Mouse (Mus musculus): ENCODE measurements around the gene Stxbp4. TPM values are rescaled to one million over a fixed set of nuclear protein-coding genes. Genes with fewer than 3 reads are reported as not detected.
A peak's percentile ranks its signal among the peaks of the same experiment; 100 is the strongest.

The Stxbp4 gene
- polyA plus RNA-seq, 1 experiment from 2014 or later = 41.0 TPM

DNA sequence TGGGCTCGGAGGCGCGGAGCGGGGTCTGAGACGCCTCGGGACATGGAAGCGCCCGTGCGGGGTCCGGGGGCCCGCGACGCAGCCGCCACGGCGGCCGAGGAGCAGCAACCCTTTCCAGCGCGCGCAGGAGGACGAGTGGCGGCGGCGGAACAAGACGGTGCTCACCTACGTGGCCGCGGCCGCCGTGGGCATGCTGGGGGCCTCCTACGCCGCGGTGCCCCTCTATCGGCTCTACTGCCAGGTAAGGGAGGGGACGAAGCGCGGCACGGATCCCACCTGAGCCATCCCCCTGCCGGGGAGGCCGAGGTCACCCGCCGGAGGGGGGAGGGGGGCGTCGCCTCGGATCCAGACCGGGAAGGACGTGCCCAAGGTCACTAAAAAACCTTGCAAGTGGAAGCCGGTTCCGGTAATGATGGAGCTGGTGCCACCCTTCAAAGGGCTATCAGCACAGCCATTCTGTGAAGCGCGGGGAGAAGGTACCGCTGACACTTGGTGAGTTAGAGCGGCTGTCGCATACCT, 487 bp upstream of the Stxbp4 start:
- under 1% methylated on average over 53 of the region's 54 CpGs for WGBS
- no peak; the same call in 1 of the 2 replicates for ATAC-seq (ENCODE audit: low FRiP score)
- Histone ChIP-seq H3K9ac (peak overlapping the region; percentile 97), H3K36me3 (replicated peaks) (peaks cover 17% of the 10 kb centered on the region), H3K27me3 (no peaks in the 10 kb centered on the region), H3K9me3 (no peaks in the 10 kb centered on the region), H3K4me1 (peaks cover 20% of the 10 kb centered on the region), H3K4me3 (replicated peaks) (peak overlapping the region; percentile 98), H3K27ac (peak overlapping the region; percentile 94), H3K4me2 (peak overlapping the region; percentile 64)

DNA sequence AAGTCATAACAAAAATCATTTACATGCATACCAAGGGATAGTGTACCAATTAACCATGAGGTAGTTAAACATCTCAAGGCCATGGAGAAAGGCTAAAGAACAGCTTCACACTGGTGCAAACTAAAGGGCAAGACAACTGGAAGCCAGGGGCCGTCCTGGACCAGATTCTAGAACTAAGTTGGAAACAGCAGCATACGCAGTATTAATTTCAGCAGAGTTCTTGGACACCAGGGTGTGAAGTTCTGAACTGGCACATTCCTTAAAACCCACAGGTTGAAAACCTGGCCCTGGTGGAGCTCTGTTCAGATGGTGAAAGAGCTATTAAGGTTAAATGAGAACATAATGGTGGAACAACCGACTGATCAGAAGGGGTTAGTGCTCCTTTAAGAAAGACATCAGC, 3.2 kb downstream of the Stxbp4 start:
- Histone ChIP-seq H3K4me1 (peaks cover 16% of the 10 kb centered on the region), H3K9me3 (no peaks in the 10 kb centered on the region), H3K4me3 (replicated peaks) (no peak overlapping the region), H3K27me3 (no peaks in the 10 kb centered on the region), H3K36me3 (replicated peaks) (peaks cover 3% of the 10 kb centered on the region; the same call in 1 of the 2 replicates), H3K9ac (no peak overlapping the region), H3K27ac (no peak overlapping the region), H3K4me2 (no peak overlapping the region)
- 90% methylated on average over 3 of the region's 3 CpGs for WGBS
- no peak for ATAC-seq (ENCODE audit: low FRiP score)

DNA sequence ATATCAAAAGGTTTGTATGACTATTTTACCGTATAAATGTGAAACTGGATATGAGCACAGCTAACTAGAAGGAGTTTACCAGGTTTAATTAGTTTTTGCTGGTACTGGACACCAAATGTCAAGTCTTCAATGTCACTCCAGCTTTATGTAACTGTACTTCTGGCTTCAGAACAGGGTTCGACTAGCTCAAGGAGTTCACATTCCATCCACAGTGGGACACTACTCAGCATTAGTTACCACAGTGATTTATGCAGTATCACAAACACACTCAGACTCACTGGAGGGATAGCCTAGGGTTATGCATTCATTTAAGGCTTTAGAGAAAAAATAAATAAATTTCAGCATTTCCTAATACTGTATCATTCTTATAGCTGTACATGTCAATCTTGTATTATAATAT, 5.4 kb downstream of the Stxbp4 start:
- Histone ChIP-seq H3K4me3 (replicated peaks) (no peak overlapping the region), H3K4me2 (no peak overlapping the region), H3K27me3 (no peaks in the 10 kb centered on the region), H3K9me3 (no peaks in the 10 kb centered on the region), H3K36me3 (replicated peaks) (peaks cover 3% of the 10 kb centered on the region; the same call in 1 of the 2 replicates), H3K4me1 (peaks cover 14% of the 10 kb centered on the region), H3K27ac (no peak overlapping the region), H3K9ac (no peak overlapping the region)
- ATAC-seq (ENCODE audit: low FRiP score) = no peak
- 85% methylated on average over 2 of the region's 2 CpGs for WGBS

DNA sequence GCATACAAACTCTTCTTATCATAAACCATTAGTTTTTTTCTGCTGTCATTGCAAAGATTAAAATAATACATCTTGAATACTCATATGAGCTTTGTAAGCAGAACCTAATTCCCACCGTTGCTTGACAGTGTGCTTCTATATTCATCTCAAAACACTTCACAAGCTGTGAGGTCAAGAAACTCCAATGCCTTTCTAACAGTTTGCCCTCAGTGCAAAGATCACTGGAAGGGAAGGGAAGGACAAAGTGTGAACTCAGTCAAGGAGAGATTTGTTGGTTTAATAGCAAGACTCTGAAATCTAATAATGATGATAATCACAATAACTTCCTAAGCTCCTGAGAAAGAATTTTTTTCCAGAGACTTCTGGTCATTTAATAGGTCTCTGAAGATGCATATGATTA, 10.1 kb downstream of the Stxbp4 start:
- H3K27ac ChIP-seq = no peak overlapping the region
- H3K36me3 ChIP-seq (replicated peaks) = 0 out of 2 replicates have a peak, but pooled peaks cover 3% of the 10 kb centered on the region
- H3K4me2 ChIP-seq = no peak overlapping the region
- H3K4me3 ChIP-seq (replicated peaks) = no peak overlapping the region
- no peak for ATAC-seq (ENCODE audit: low FRiP score)
- 88% methylated on average over 1 of the region's 1 CpGs for WGBS
- H3K9me3 ChIP-seq = no peaks in the 10 kb centered on the region
- no peak overlapping the region for H3K9ac ChIP-seq
- H3K4me1 ChIP-seq = no peaks in the 10 kb centered on the region
- no peaks in the 10 kb centered on the region for H3K27me3 ChIP-seq

DNA sequence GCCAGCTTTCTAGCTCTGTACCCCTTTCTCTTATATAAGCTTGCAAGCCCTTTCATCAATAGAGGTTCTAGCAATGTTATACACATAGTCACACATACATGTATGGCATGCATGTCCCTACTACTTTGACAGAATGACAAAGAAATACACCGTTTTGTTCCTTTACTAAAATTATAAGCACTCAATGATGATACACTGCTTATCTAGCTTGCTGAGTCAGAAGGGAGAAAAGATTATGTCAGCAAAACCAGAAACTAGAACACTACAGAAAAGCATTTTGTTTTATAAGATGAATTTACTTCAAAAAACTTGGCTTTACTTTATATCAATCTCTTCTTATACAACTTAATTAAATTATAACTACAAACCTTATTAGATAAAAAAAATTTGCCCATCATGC, 12.7 kb downstream of the Stxbp4 start:
- no peak for ATAC-seq (ENCODE audit: low FRiP score)
- Histone ChIP-seq H3K4me1 (no peaks in the 10 kb centered on the region), H3K9ac (no peak overlapping the region), H3K4me3 (replicated peaks) (no peak overlapping the region), H3K27ac (no peak overlapping the region), H3K36me3 (replicated peaks) (peaks cover 8% of the 10 kb centered on the region; the same call in 1 of the 2 replicates), H3K27me3 (no peaks in the 10 kb centered on the region), H3K9me3 (no peaks in the 10 kb centered on the region), H3K4me2 (no peak overlapping the region)
- 98% methylated on average over 1 of the region's 1 CpGs for WGBS

DNA sequence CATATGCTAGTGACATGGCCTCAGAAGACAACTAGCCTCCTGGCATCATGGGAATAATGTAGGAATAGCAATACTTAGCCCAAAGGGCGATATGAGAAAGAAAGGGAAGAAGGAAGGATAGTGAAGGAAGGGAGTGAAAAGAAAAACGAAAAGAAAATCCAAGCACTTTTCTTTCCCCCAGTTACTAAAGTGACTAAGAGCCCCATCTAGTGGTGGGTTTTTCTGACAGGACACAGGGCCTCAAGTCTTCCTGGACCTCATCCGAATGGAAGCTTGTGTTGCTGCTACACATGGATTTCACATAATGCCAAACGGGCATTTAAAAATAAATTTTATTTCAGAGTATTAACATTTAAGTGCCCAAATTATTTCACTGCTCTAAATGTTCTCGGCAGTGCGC, 14.4 kb downstream of the Stxbp4 start:
- Histone ChIP-seq H3K9ac (no peak overlapping the region), H3K27ac (no peak overlapping the region), H3K9me3 (no peaks in the 10 kb centered on the region), H3K4me2 (no peak overlapping the region), H3K27me3 (no peaks in the 10 kb centered on the region), H3K4me3 (replicated peaks) (no peak overlapping the region), H3K4me1 (no peaks in the 10 kb centered on the region), H3K36me3 (replicated peaks) (peaks cover 8% of the 10 kb centered on the region)
- no peak for ATAC-seq (ENCODE audit: low FRiP score)
- 58% methylated on average over 6 of the region's 6 CpGs for WGBS

DNA sequence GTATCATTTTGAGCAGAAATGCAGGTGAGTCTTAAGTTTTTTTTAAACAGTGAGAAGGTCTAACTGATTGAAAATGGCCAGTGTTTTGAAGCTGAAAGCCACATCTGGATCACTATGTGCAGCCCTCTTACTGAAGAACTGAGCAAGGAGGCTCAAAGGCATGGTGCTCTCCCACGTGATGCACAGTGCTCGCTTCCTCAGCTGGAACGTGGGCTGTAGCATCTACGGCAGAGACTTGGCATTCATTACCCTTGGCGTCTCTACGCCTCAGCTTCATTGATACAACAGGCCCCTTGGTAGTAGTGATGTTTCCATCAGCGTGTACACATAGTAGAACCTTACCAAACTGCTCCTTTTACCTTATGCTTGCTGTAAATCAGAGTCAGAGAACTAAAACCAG, 15.4 kb downstream of the Stxbp4 start:
- Histone ChIP-seq H3K4me2 (no peak overlapping the region), H3K4me3 (replicated peaks) (no peak overlapping the region), H3K9me3 (no peaks in the 10 kb centered on the region), H3K27ac (no peak overlapping the region), H3K9ac (no peak overlapping the region), H3K4me1 (no peaks in the 10 kb centered on the region), H3K27me3 (no peaks in the 10 kb centered on the region), H3K36me3 (replicated peaks) (peaks cover 10% of the 10 kb centered on the region)
- WGBS = 95% methylated on average over 7 of the region's 7 CpGs
- ATAC-seq (ENCODE audit: low FRiP score) = no peak

DNA sequence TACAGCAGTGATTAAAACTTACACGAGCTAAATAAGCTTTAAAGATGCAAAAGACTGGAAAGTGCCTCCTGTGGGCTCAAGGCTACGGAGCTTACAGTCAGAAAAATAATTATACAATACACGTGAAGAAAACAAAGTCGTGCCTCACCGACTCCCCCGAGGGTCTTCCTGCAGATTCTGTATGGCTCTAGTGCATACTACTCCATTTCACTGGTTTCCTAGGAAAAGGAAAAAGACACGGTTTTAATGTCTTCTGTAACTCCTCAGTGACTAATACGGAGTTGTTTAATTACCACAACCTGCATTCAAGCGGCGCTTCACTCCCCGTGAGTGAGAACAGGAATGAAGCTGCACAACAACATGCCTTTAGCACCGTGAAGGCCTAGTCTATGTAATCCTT, 15.8 kb downstream of the Stxbp4 start:
- no peak overlapping the region for H3K9ac ChIP-seq
- peaks cover 10% of the 10 kb centered on the region for H3K36me3 ChIP-seq (replicated peaks)
- H3K4me1 ChIP-seq = no peaks in the 10 kb centered on the region
- no peaks in the 10 kb centered on the region for H3K27me3 ChIP-seq
- no peak for ATAC-seq (ENCODE audit: low FRiP score)
- H3K4me3 ChIP-seq (replicated peaks) = no peak overlapping the region
- H3K4me2 ChIP-seq = no peak overlapping the region
- no peak overlapping the region for H3K27ac ChIP-seq
- 90% methylated on average over 12 of the region's 12 CpGs for WGBS
- H3K9me3 ChIP-seq = no peaks in the 10 kb centered on the region

DNA sequence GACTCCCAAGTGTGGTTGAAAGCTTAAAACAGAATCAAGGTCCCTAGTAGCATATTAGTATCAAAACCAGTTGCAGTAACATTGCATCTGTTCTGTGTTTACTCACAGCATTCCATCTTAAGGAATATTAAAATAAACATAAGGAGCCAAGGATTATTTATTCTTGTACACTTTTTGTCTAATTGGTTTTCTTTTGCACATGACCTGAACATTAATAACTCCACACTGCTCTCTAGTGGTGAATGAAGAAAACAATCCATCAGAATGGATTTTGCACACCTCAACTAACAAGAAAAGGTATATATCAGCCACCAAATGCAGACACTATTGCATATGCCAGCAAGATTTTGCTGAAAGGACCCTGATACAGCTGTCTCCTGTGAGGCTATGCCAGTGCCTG, 21.5 kb downstream of the Stxbp4 start:
- Histone ChIP-seq H3K4me1 (no peaks in the 10 kb centered on the region), H3K9ac (no peak overlapping the region), H3K4me2 (no peak overlapping the region), H3K4me3 (replicated peaks) (no peak overlapping the region), H3K9me3 (no peaks in the 10 kb centered on the region), H3K27ac (no peak overlapping the region), H3K27me3 (no peaks in the 10 kb centered on the region), H3K36me3 (replicated peaks) (peaks cover 19% of the 10 kb centered on the region)
- ATAC-seq (ENCODE audit: low FRiP score) = no peak

DNA sequence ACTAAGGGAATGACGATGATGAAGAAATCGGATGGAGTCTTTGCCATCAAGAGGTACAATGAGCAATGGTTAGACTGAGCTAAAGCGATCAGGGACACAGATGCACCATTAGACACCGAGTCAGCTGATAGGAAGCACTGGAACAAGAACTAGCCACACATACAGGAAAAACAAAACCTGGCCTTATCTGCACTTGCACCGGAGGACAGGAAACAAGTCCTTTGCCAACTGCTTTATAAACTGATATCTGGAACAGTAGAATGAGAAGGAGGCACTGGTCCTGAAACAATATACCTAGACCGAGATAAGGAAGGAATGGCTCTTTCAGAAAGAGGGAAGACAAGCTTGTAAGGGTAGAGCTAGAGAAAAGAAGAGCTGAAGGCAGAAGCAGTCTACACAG, 23.1 kb downstream of the Stxbp4 start:
- no peak overlapping the region for H3K27ac ChIP-seq
- peaks cover 16% of the 10 kb centered on the region for H3K36me3 ChIP-seq (replicated peaks)
- H3K27me3 ChIP-seq = no peaks in the 10 kb centered on the region
- no peak overlapping the region for H3K4me3 ChIP-seq (replicated peaks)
- ATAC-seq (ENCODE audit: low FRiP score) = no peak
- WGBS = 92% methylated on average over 6 of the region's 6 CpGs
- H3K9me3 ChIP-seq = no peaks in the 10 kb centered on the region
- no peaks in the 10 kb centered on the region for H3K4me1 ChIP-seq
- no peak overlapping the region for H3K4me2 ChIP-seq
- H3K9ac ChIP-seq = no peak overlapping the region

DNA sequence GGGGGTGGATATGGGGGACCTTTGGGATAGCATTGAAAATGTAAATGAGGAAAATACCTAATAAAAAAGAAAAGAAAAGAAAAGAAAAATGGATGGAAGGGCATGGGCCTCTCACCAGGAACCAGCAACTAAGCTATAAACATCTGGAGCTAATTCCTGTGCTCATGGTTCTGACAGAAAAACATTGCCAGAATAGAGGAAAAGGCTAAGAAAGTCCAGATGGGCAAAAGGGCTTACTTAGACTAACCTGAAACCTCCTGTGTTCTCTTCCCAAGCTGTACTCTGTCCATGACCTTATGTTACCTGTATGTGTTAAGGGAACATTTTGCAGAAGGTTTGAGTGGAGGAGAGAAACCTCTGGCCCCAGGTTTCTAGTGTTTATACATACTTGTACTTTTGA, 25.8 kb downstream of the Stxbp4 start:
- Histone ChIP-seq H3K36me3 (replicated peaks) (peaks cover 20% of the 10 kb centered on the region; the same call in 1 of the 2 replicates), H3K27me3 (no peaks in the 10 kb centered on the region)
- no peak for ATAC-seq (ENCODE audit: low FRiP score)

DNA sequence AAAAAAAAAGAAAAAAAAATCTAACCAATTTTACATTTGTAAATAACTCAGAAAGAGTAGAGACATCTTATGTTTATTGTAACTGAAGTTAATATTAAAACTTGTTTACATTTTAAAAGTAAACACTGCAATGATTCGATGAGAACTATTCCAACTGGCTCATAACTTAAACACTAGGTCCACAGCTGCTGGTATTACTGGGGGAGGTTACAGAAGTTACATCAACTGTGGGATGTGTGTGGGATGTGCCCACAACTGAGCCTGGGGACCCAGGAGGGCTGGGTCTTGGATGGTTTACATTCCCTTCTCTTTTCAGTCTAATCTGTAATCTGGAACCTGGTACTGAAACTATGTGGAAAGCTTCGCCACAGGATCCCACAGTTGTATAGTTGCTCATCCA, 34.8 kb downstream of the Stxbp4 start:
- H3K4me3 ChIP-seq (replicated peaks) = no peak overlapping the region
- no peak overlapping the region for H3K4me2 ChIP-seq
- H3K9ac ChIP-seq = no peak overlapping the region
- H3K27ac ChIP-seq = no peak overlapping the region
- ATAC-seq (ENCODE audit: low FRiP score) = no peak
- H3K36me3 ChIP-seq (replicated peaks) = peaks cover 47% of the 10 kb centered on the region
- H3K9me3 ChIP-seq = no peaks in the 10 kb centered on the region
- no peaks in the 10 kb centered on the region for H3K27me3 ChIP-seq
- 94% methylated on average over 2 of the region's 2 CpGs for WGBS
- H3K4me1 ChIP-seq = no peaks in the 10 kb centered on the region

More for the DNA sequence above, 25.8 kb downstream of the Stxbp4 start:
- H3K27ac ChIP-seq = no peak overlapping the region
- H3K4me3 ChIP-seq (replicated peaks) = no peak overlapping the region
- no peak overlapping the region for H3K9ac ChIP-seq
- no peaks in the 10 kb centered on the region for H3K4me1 ChIP-seq
- no peak overlapping the region for H3K4me2 ChIP-seq
- no peaks in the 10 kb centered on the region for H3K9me3 ChIP-seq

DNA sequence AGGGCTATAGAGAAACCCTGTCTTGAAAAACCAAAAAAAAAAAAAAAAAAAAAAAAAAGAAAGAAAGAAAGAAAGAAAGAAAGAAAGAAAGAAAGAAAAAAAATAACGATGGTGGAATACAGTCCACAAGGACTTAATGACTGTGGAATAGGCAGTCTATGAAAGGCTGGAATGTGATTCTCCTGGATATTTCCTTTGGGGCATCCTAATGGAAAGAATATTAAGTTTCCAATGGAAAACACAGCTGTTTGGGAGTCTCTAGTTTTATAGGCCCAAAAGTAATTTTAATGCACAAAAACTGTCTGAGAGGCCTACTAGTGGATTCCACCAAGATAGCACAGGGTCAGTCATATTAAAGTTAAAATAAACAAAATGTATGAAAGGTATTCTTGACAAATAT, 42.1 kb downstream of the Stxbp4 start:
- H3K4me1 ChIP-seq = no peaks in the 10 kb centered on the region
- no peak for ATAC-seq (ENCODE audit: low FRiP score)
- H3K9me3 ChIP-seq = no peaks in the 10 kb centered on the region
- no peak overlapping the region for H3K27ac ChIP-seq
- no peak overlapping the region for H3K4me3 ChIP-seq (replicated peaks)
- WGBS = 91% methylated on average over 1 of the region's 1 CpGs
- H3K36me3 ChIP-seq (replicated peaks) = peaks cover 38% of the 10 kb centered on the region
- no peak overlapping the region for H3K9ac ChIP-seq
- H3K27me3 ChIP-seq = no peaks in the 10 kb centered on the region
- H3K4me2 ChIP-seq = no peak overlapping the region

Data from forebrain, embryonic 12.5 days (tissue).